21 mouse cellular contexts compared by ENCODE assay signal in the genomic region with DNA sequence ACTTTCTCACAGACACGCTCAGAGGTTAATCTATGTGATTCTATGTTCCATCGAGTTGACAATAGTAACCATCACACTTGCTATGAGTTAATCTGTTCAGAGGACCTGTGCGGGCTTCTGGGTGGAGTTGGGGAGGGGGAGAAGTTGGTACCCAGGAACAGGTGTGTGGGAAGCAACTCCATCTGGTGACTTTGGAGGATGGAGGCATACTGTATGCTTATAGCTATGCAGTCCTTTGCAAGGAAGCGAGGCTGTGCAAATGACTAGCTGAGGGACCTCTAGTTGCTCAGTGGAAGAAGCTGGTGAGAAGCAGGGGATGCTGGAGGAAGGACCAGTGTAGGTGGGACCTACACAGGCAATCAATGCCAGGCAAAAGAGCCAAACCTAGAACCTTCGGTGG. TPM values are rescaled to one million over a fixed set of nuclear protein-coding genes. Genes with fewer than 3 reads are reported as not detected.
DNase-seq lines count a peak whose midpoint lies in the region.
"Had no signal": no experiment of that assay in that cellular context is flagged by ENCODE, and none has a peak within 500 bp of the region (broad histone marks: within the 10 kb centered on the region; RNA-seq: fewer than 3 reads in every experiment).

No protein-coding gene starts in this region.

- peak; percentile 28 to 66 for DNase-seq in frontal cortex, adult 2 months (ENCODE audit: extremely low spot score in 1 of 2, low spot score in 1 of 2)
- no peak for DNase-seq in frontal cortex, postnatal 14 days (ENCODE audit: low spot score in 2 of 2)
- DNase-seq in layer of hippocampus, adult 8-10 months (ENCODE audit: low spot score in 2 of 2) = peak; percentile 14 to 32
- DNase-seq in layer of hippocampus, adult 9-10 months (ENCODE audit: low spot score) = no peak
- peak; percentile 54 to 61 for DNase-seq in right cerebral cortex, adult 2 months (ENCODE audit: low spot score in 2 of 2)
- no peak for DNase-seq in right cerebral cortex, postnatal 4 days
- peak; percentile 55 for DNase-seq in telencephalon, adult 2 months (ENCODE audit: low read depth, low spot score)
- no peak for DNase-seq in adipocyte (ENCODE audit: low spot score)
- DNase-seq: adrenal gland, postnatal 10 days; cerebellum, adult 11 months; cerebellum, adult 9-11 months; embryo, embryonic 11 days; gastrocnemius, postnatal 25 days; heart, postnatal 36 days; kidney, adult 2 months; kidney, postnatal 4 days; lung, adult 2 months; lung, postnatal 10 days; spleen, adult 18-20 months; thymus, adult 18-20 months; thymus, postnatal 25 days had no signal

RNA-seq across cellular contexts. Expression of gene Nsmce1, which starts 13.2 kb away (rescaled TPM):
- 28.6 and 30.0 TPM in 2 replicates for polyA plus RNA-seq in frontal cortex, adult 2 months (2012; rRNA removed)
- total RNA-seq in layer of hippocampus, adult 8-10 months (2022) = 10 to 100 TPM; 14.7 to 17.3 (median 15.9) TPM

RNA-seq across cellular contexts. Expression of gene Il4ra, which starts 47.3 kb away (rescaled TPM):
- polyA plus RNA-seq in frontal cortex, adult 2 months (2012; rRNA removed) = 3.7 and 4.8 TPM in 2 replicates
- 10 to 100 TPM in 2 of 4 experiments, 1 to 10 TPM in 2; 4.8 to 12.4 (median 8.4) TPM for total RNA-seq in layer of hippocampus, adult 8-10 months (2022)

Comparison
In these comparisons a context has a peak if more than half of its experiments do, and no peak if none do; other contexts are left out.
1. DNase-seq: peak in frontal cortex, adult 2 months (2 of 2), layer of hippocampus, adult 8-10 months (2 of 2), right cerebral cortex, adult 2 months (2 of 2) and telencephalon, adult 2 months (single experiment); none in frontal cortex, postnatal 14 days (0 of 2), layer of hippocampus, adult 9-10 months (single experiment), right cerebral cortex, postnatal 4 days (single experiment) and adipocyte (single experiment).